Mouse (Mus musculus): ENCODE measurements at regions not wholly inside any gene's neighbourhood (a gene's known extent, or its start where the extent isn't known, plus 50 kb on each side); places are given as distances from the start of the nearest gene placed in this dataset.
"Not testable (repeated sequence)": the region's sequence is repeated elsewhere in the genome, so short reads cannot be mapped to it uniquely, and the experiment has no call there.

DNA sequence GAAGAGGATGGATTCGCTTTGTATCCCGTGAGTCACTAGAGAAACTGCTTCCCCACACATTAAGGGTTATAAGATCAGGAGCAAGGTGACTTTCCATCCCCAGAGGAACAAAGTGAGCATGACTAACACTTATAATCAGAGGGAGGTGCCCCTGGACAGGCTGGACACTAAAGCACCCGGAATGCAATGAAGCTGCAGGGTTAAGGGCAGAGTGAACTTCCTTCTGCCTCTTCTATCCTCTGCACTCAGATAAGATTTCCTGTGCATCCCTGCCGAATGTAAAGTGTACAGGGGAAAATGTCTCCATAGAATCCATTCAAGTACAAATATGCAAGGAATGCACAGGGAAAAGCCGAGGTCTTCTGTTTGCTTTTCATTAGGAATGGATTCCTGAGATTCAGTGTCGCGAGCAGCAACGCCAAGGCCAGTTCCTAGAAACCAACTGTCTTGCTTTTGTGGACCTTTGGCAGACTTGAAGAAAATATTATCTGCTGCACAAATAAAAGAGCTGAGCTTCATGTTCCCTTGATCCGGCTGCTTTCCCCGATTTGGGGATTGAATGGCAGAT lies 58.5 kb upstream of the Fbxl7 start:
- DNase-seq (ENCODE audit: low spot score), result peak; percentile 59

DNA sequence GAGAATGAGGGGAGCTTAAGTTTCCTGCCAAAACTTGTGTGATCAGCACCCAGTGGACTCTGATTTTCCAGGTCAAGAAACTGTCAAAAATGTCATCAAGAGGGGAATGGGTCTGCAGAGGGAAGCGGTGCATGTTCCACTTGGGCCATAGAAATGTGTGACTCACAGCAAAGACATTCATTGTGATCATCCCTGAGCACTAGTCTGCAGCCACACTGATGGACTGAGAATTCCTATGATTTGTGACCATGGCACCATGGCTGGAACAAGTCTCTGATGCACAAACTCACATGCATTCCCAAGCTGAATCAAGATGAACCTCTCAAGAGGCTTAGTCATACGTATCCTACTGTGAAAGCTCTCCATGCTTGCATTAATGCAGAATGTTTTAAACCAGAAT lies 63.6 kb upstream of the Fbxl7 start:
- no peak for DNase-seq (ENCODE audit: low spot score)

- peak; percentile 31 for DNase-seq (ENCODE audit: low spot score)
These were observed 73.1 kb upstream of the Fbxl7 start for GRCm38 (mm10) chr15:26968392-26969025.

DNA sequence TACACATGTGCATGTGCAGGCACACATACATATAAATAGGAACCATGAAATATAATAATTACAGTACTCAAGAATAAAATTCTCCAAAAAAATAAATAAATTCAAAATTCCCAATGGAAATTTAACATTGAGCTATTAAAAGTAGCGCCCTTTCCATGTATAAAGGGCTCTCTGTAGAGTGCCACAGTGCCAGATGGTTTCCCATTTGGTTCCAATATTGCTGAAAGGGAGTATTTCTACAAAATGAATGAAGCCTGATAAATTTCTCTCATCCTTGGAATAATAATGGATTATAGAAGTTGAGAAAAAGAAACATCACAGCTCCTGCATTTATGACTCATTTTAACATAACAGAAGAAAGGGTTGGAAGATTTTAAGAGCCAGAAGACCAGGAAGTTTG lies 75.4 kb upstream of the Fbxl7 start:
- no peak for DNase-seq (ENCODE audit: low spot score)

DNA sequence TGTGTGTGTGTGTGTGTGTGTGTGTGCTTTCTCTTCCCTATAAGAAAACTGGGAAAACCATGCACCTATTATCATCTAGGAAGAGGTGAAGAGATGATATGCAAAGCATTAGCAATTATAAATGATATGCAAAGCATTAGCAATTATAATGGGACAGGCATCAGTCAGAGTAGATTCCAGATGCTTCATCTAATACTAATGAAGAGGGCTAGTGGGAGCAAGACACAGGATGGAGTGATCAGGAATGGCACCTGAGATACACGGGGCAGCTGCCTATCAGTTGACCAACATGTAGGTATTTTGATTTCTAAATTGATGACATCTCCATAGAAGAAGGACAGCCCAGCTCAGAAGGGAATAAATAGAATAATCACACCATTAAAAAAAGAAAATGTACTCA lies 97.7 kb upstream of the Fbxl7 start:
- DNase-seq (ENCODE audit: low spot score), result no peak

DNA sequence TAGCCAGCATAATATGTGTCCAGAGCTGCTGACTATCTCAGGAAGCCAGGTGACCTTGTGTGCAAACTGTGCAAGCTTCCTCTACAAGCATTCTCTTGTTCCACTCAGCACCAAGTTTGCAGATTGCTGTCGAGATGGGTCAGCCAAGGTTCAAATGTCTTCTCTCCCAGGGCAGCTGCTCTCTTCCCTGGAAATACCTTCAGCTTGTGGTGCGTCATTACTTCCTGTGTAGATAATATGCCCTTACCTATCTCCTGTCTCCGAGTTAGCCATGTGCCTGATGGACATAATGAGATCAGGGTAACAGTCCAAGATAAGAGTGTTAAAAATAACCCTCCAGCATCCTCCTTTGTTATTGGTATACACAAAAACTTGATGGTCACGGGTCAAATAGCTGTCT lies 113.7 kb upstream of the Fbxl7 start:
- no peak for DNase-seq (ENCODE audit: low spot score)

- peak; percentile 46 for DNase-seq (ENCODE audit: low spot score)
These were observed 118.7 kb upstream of the Fbxl7 start for GRCm38 (mm10) chr15:27013906-27014658.

DNA sequence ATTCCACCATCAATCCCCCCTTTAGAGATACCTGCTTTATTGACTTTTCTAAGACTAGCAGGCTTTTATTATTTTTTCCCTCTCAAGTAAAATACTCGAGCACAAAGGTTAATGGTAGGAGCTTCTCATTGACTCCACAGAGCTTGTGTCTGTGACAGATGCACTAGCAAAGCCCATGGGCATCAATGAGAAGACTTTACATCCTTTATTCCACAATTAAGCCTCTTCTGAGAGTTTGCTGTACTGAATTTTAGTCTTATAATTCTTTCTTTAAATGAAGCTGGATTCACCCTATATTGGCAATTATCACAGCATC lies 119.2 kb upstream of the Fbxl7 start:
- no peak for DNase-seq (ENCODE audit: low spot score)

DNA sequence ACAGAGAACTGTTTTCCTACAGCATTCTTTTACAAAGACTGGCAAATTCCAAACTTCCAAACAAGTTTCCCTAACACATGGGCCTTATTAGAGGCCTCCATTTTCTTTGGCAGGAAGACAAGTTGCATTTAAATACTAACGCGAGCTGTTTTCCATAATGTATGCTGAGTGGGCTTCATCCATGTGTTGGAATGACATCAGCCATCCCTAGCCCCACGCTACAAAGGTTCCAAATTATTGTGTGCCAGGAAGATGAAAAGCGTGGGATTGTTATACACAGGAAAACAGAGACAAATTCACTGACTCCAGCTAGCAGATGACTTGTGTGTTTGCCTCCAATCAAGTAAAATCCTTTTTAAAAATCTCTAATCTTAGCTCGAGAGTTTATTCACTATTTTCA lies 125.1 kb upstream of the Fbxl7 start:
- DNase-seq (ENCODE audit: low spot score), result no peak

DNA sequence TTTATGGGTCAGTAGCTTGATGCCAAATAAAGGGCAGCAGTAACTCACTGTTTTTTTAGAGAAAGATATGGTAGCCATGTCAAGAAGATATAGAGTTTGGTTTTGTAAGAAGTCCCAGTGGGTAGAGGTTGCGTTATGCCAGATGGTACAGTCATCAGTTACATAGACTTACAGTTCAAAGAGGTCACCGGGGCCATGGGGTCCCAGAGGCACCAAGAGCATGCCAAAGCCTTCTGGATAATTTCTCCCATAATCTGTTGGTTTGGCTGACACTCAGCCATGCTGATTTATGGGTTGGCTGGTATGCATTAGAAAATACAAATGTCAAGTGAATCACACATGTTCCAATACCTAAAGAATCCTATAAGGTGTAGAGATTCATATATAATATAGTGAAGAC lies 137.9 kb upstream of the Fbxl7 start:
- peak; percentile 74 for DNase-seq (ENCODE audit: low spot score)

DNA sequence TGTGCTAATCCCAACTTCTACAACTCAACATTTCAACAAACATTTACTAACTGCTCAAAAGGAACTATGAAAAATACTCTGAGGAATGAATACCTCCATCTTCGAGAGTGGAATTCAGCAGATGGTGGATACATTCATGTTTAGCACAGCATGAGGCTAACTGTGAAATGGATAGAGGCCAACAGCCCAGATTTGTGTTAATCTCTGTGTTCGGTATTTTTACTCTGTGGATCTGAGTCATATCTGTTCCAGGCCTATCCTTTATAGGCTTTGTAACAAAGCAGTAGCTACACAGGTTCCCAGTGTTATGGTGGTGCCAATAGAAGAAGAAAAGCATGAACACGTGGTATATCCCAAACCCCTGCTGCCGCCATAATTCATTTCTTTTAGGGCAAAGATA lies 148.4 kb upstream of the Fbxl7 start:
- DNase-seq (ENCODE audit: low spot score), result no peak

GRCm38 (mm10) chr15:27050673-27051072 lies 155.3 kb upstream of the Fbxl7 start:
- no peak for DNase-seq (ENCODE audit: low spot score)

GRCm38 (mm10) chr15:27063456-27063855 lies 168.1 kb upstream of the Fbxl7 start:
- no peak for DNase-seq (ENCODE audit: low spot score)

- DNase-seq (ENCODE audit: low spot score), result no peak
These were observed 168.6 kb upstream of the Fbxl7 start for GRCm38 (mm10) chr15:27063971-27064370.

DNA sequence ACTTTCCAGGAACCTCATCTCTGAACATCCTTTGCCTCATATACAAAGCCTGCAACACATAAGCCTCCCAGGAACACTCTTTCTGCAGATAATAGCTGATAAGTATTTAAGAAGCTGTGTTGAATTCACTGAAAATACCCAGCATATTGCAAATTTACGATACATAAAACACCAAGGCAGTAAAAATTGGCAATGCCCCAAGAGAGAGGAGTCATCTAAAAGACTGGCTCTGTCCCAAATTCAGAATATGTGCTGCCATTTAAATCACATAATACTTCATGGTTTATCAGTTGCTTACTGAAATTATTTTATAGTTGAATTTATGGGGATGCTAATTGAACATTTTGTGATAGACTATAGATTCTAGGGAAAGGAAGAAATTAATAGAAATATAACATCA lies 172.3 kb upstream of the Fbxl7 start:
- no peak for DNase-seq (ENCODE audit: low spot score)

- no peak for DNase-seq (ENCODE audit: low spot score)
These were observed 182.5 kb upstream of the Fbxl7 start for GRCm38 (mm10) chr15:27077926-27078325.

DNA sequence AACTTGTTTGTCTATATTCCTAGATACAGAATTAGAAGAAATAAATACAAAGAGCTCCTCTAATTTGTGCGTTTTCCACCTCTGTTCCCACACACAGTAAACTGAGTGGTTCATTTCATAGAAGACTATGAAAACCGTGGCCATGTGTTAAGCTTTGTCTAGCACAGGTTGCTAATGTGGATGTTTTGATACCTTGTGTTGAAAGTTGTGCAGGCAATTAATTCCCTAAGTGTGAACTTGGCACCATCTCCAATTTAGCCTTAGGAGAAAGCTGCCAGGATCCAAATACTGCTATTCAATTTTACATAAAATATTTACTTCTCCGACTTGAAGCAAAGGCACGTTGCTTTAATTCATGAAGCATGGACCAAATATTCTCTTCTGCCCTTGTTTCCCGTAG lies 187.4 kb upstream of the Fbxl7 start:
- DNase-seq (ENCODE audit: low spot score), result no peak

GRCm38 (mm10) chr15:27083596-27083995 lies 188.2 kb upstream of the Fbxl7 start:
- DNase-seq (ENCODE audit: low spot score), result no peak

- no peak for DNase-seq (ENCODE audit: low spot score)
These were observed 193.8 kb upstream of the Fbxl7 start for GRCm38 (mm10) chr15:27089155-27089554.

DNA sequence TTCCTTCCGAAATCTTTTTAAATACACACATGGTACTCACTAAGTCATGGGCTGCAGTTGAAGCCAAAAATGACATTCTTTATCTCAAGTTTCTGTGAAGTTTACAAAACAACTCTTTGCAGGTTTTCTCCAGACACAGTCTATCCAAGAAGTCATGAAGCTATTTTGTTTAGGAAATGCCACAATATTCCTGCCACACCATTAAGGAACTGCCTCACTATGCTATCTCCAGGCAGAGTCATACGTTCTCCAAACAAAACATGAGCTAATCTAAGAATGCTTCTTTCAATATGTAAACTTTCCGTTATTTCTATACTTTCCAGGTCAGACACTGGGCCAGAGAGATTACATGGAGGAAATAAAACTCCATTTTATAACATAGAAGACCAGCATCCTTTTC lies 198.7 kb upstream of the Fbxl7 start:
- no peak for DNase-seq (ENCODE audit: low spot score)

GRCm38 (mm10) chr15:27095231-27095630 lies 199.9 kb upstream of the Fbxl7 start:
- no peak for DNase-seq (ENCODE audit: low spot score)

- not testable (repeated sequence) for DNase-seq (ENCODE audit: low spot score)
These were observed 206.2 kb upstream of the Fbxl7 start for GRCm38 (mm10) chr15:27101610-27102009.

- DNase-seq (ENCODE audit: low spot score), result no peak
These were observed 213.8 kb upstream of the Fbxl7 start for GRCm38 (mm10) chr15:27109130-27109529.

DNA sequence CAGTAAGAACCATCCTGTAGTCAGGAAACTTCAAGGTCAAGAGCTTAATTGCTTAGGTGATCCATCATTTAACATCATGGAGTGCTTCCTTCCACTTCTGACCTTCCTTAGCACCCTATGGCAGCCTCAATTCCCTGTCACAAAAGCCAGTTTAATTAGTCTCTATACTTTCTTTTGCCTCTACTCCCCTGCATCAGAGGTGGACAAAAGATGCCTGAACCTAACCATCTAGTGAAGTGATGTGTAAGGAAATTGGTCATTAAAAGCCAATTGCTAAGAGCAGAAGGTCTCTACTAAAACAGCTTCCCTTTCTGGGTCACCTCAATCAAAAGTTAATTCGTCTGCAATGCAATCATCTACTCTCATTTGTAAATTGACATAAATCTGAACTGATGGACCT lies 234.3 kb upstream of the Fbxl7 start:
- peak; percentile 32 for DNase-seq (ENCODE audit: low spot score)
